Mouse (Mus musculus): ENCODE measurements around the gene Pmm2.

DNA sequence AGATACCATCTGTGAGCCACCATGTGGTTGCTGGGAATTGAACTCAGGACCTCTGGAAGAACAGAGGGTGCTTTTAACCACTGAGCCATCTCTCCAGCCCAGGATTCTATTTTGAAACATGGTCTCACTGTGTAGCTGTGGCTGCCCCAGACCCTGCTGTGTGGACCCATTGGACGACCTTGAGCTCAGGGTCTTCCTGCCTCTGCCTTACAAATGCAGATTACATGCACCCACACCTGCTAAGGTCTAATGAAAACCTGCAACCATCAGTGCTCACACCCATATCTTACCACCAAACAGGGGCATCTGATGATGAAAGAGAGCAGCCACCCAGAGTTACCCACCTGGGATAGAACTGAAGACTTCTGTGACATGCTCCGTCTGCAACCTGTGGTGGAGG, 18.8 kb downstream of the Pmm2 start:
- TF ChIP-seq CTCF (IDR thresholded peaks at IDR 0.05; ENCODE audit: insufficient read depth, low read length) (no peak), POLR2A (IDR thresholded peaks at IDR 0.05; ENCODE audit: borderline replicate concordance, extremely low read depth, low read depth, low read length) (no peak)

Measured in lung, adult 2 months (tissue).